Mouse (Mus musculus) embryonic facial prominence, embryonic 12.5 days (tissue): ENCODE measurements around the gene Hyal4. TPM values are rescaled to one million over a fixed set of nuclear protein-coding genes. Genes with fewer than 3 reads are reported as not detected.

ENCODE experiments used
- polyA plus RNA-seq: library from polyadenylated mRNA; unstranded; fragments of >200 nt; fragmentation: Nextera tagmentation; extraction: Ambion mirVana; gene quantifications from 2 replicates; pipeline ENCODE4 v1.2.1, GENCODE M21; 2016

Hyal4 gene
- polyA plus RNA-seq, 1 experiment from 2014 or later, result not detected

Other genes with a start within 250 kb of the Hyal4 start
- 0.06 and 0.08 TPM in 2 replicates for gene Iqub, start 233.3 kb upstream of the Hyal4 start, polyA plus RNA-seq
- gene Ndufa5, start 220.3 kb upstream of the Hyal4 start, polyA plus RNA-seq, result 327 and 344 TPM in 2 replicates
- not detected in 2 replicates for gene Asb15, start 220.2 kb upstream of the Hyal4 start, polyA plus RNA-seq
- gene Lmod2, start 150.6 kb upstream of the Hyal4 start, polyA plus RNA-seq, result 0.18 TPM in 1 of 2 replicates, not detected in the other
- 74.8 and 85.7 TPM in 2 replicates for gene Wasl, start 83.3 kb upstream of the Hyal4 start, polyA plus RNA-seq
- gene Hyal6, start 15.1 kb upstream of the Hyal4 start, polyA plus RNA-seq, result not detected in 2 replicates
- gene Spam1, start 42.9 kb downstream of the Hyal4 start, polyA plus RNA-seq, result not detected in 2 replicates
- gene Hyal5, start 109.7 kb downstream of the Hyal4 start, polyA plus RNA-seq, result not detected in 2 replicates
- 1.0 and 1.3 TPM in 2 replicates for gene Tmem229a, start 208.0 kb downstream of the Hyal4 start, polyA plus RNA-seq